Comparison of ENCODE assay signal across 10 mouse cellular contexts in genomic region chr10:52217564-52217934, GRCm38 (mm10). TPM values are rescaled to one million over a fixed set of nuclear protein-coding genes. Genes with fewer than 3 reads are reported as not detected.
DNase-seq lines count a peak whose midpoint lies in the region; ATAC-seq lines count a peak whose summit lies in the region.
"Had no signal": no experiment of that assay in that cellular context is flagged by ENCODE, and none has a peak within 500 bp of the region (broad histone marks: within the 10 kb centered on the region; RNA-seq: fewer than 3 reads in every experiment).

No protein-coding gene starts in this region.

- H3K4me2 ChIP-seq in kidney, embryonic 16.5 days (replicated peaks; ENCODE audit: low read depth, low read length): no peak overlapping the region

- H3K4me1 ChIP-seq in kidney, embryonic 16.5 days (ENCODE audit: insufficient read depth, low read length): 0 out of 2 replicates have a peak, but pooled peaks cover 7% of the 10 kb centered on the region

- H3K9ac ChIP-seq in kidney, embryonic 16.5 days (replicated peaks; ENCODE audit: low read length): no peak overlapping the region

- no peaks in the 10 kb centered on the region for H3K9me3 ChIP-seq in kidney, embryonic 16.5 days (ENCODE audit: low read length)

- no peaks in the 10 kb centered on the region for H3K36me3 ChIP-seq in kidney, embryonic 16.5 days (ENCODE audit: insufficient read depth, low read length)

- DNase-seq in kidney, adult 11 months: no peak
- peak; percentile 59 to 68 for DNase-seq in right cerebral cortex, postnatal 10 days (ENCODE audit: low spot score in 2 of 2)
- no peak for DNase-seq in right cerebral cortex, postnatal 25 days
- peak; percentile 18 for DNase-seq in kidney, postnatal 10 days
- DNase-seq in spleen, adult 18-20 months: no peak
- DNase-seq in heart, adult 18-20 months: no peak

- H3K4me3 ChIP-seq in kidney, embryonic 16.5 days (ENCODE audit: low read length): no peak overlapping the region

- H3K27ac ChIP-seq in kidney, embryonic 16.5 days (ENCODE audit: low read length): peak overlapping the region; percentile 20; the same call in 1 of the 2 replicates

- no peaks in the 10 kb centered on the region for H3K27me3 ChIP-seq in kidney, embryonic 16.5 days (ENCODE audit: insufficient read depth, low read length)

- ATAC-seq in kidney, embryonic 16.5 days (ENCODE audit: low FRiP score, low TSS enrichment): no peak

- WGBS in kidney, embryonic 16.5 days: 53% methylated on average over 7 of the region's 7 CpGs

RNA-seq across cellular contexts. Expression of gene Dcbld1, which starts 15.9 kb away (rescaled TPM):
- polyA plus RNA-seq in kidney, embryonic 16.5 days (2015; fragmentation: Nextera tagmentation; extraction: Ambion mirVana): 32.5 and 33.2 TPM in 2 replicates
- 1 to 10 TPM; 3.9 to 5.9 TPM for total RNA-seq in heart, adult 18-20 months (2021)

RNA-seq across cellular contexts. Expression of gene Ros1, which starts 22.5 kb away (rescaled TPM):
- polyA plus RNA-seq in kidney, embryonic 16.5 days (2015; fragmentation: Nextera tagmentation; extraction: Ambion mirVana): 1.7 and 2.1 TPM in 2 replicates
- total RNA-seq in heart, adult 18-20 months (2021): not detected
- total RNA-seq: left cerebral cortex, postnatal 36 days; monocyte, adult 5-6 weeks had no signal
- polyA plus RNA-seq: heart, postnatal 0 days had no signal

Comparison
In these comparisons a context has a peak if more than half of its experiments do, and no peak if none do; other contexts are left out.
1. DNase-seq: peak in right cerebral cortex, postnatal 10 days (2 of 2) and kidney, postnatal 10 days (single experiment); none in kidney, adult 11 months (single experiment), right cerebral cortex, postnatal 25 days (single experiment), spleen, adult 18-20 months (0 of 2) and heart, adult 18-20 months (0 of 2).